Mouse (Mus musculus) lung, embryonic 16.5 days (tissue): ENCODE measurements around the gene Arl10. TPM values are rescaled to one million over a fixed set of nuclear protein-coding genes. Genes with fewer than 3 reads are reported as not detected.

Experiments
- ATAC-seq: fragments of 200-750 bp; cut with Nextera tagmentation; 2 replicates; pipeline ENCODE4 v1.8.0; 2017; ENCODE audit warnings: low read depth, mild to moderate bottlenecking, moderate library complexity
- H3K27ac ChIP-seq: fragments of 300-500 bp; sonication (generic); 2 replicates; pipeline ENCODE4 v1.5.1; 2014; ENCODE audit warnings: mild to moderate bottlenecking, control low read depth, low read length
- H3K27me3 ChIP-seq: fragments of 300-500 bp; sonication (generic); 2 replicates; pipeline ENCODE4 v1.6.1; 2014; ENCODE audit warnings: low read depth, low read length, mixed read lengths; ENCODE audit not compliant: control insufficient read depth, insufficient read depth
- H3K36me3 ChIP-seq: fragments of 300-500 bp; sonication (generic); 2 replicates; pipeline ENCODE4 v1.6.1; 2014; ENCODE audit warnings: low read length; ENCODE audit not compliant: control insufficient read depth, insufficient read depth
- H3K4me1 ChIP-seq: fragments of 300-500 bp; sonication (generic); replicated peaks from 2 replicates; pipeline ENCODE4 v1.6.1; 2014; ENCODE audit warnings: low read length, mixed read lengths; ENCODE audit not compliant: control insufficient read depth, insufficient read depth
- H3K4me2 ChIP-seq: fragments of 300-500 bp; sonication (generic); 2 replicates; pipeline ENCODE4 v1.6.1; 2014; ENCODE audit warnings: low read depth, low read length, control low read depth
- H3K4me3 ChIP-seq: fragments of 300-500 bp; sonication (generic); 2 replicates; pipeline ENCODE4 v1.5.1; 2014; ENCODE audit warnings: mild to moderate bottlenecking, low read length, control low read depth
- H3K9ac ChIP-seq: fragments of 300-500 bp; sonication (generic); 2 replicates; pipeline ENCODE4 v1.6.1; 2014; ENCODE audit warnings: low read length, control low read depth
- H3K9me3 ChIP-seq: fragments of 300-500 bp; sonication (generic); 2 replicates; pipeline ENCODE4 v1.6.1; 2016; ENCODE audit warnings: low read length; ENCODE audit not compliant: control insufficient read depth
- WGBS: fragments of 180-500 bp; shearing (Covaris S2); extraction: QIAGEN DNeasy Blood & Tissue Kit; methylation state at CpG from one replicate; pipeline ENCODE4 v1.1.7; 2014; 5-methylcytosine and 5-hydroxymethylcytosine counted together
- microRNA-seq: library from miRNA; unstranded; fragments of <30 nt; microRNA quantifications from one replicate; pipeline ENCODE4, GENCODE M21; 2016
- polyA plus RNA-seq: library from polyadenylated mRNA; unstranded; fragments of >200 nt; fragmentation: Nextera tagmentation; extraction: Ambion mirVana; gene quantifications from 2 replicates; pipeline ENCODE4 v1.2.1, GENCODE M21; 2015

The Arl10 gene
- polyA plus RNA-seq, 1 experiment from 2014 or later: 25.3 TPM

DNA sequence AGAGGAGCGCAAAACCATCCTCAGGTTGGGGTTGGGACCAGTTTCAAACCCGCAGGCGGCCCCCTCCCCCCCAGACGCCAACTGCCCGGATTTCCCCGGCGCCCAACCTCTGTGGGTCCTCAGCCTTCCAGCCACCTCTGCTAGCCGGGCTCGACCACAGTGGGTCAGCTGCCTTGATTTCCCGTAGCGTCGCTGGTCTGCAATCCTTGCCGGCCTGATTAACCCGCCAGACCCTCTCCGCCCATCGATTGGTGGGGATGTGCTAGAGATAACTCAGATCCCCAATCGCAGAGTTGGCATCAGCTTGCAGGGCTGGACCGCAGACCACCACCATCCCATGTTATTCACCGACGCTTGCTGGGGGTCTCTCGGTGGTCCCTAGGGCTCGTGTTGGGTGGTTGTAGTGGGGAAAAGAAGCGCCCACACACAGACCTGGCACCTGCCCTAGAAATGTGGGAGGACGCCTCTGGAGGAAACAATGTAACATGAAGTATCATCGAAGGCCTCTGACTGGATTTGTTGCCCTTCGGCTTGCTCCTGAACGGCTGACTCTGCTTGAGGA is 47.2 kb downstream of the Arl10 start:
- Histone ChIP-seq H3K9ac (peak overlapping the region; percentile 99), H3K27me3 (no peaks in the 10 kb centered on the region), H3K4me2 (peak overlapping the region; percentile 95), H3K9me3 (no peaks in the 10 kb centered on the region), H3K36me3 (no peaks in the 10 kb centered on the region), H3K4me3 (peak overlapping the region; percentile 95), H3K27ac (peak overlapping the region; percentile 78), H3K4me1 (peaks cover 8% of the 10 kb centered on the region)
- ATAC-seq: peak; percentile 63; the same call in 1 of the 2 replicates
- under 1% methylated on average over 23 of the region's 27 CpGs for WGBS

DNA sequence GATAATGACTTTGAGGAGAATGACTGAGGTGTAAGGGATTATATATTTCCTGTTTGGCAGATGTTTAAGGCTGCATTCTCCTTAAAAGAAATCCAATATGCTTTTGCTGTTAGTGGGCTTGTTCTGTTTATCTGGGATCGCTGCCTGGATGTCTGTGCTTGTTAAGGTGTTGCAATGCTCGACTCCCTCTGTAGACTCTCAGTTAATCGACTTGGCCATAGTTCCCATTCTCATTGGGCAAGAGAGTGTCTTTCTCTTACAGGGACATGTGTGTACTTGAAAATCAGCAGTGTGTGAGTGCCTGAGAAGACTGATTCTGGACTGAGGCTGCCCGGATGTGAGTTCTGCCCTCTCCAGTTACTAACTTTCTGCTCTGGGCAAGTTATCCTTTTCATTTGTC is 54.3 kb downstream of the Arl10 start:
- ATAC-seq: peak; percentile 59; the same call in 1 of the 2 replicates
- Histone ChIP-seq H3K27me3 (no peaks in the 10 kb centered on the region), H3K4me2 (no peak overlapping the region), H3K4me3 (no peak overlapping the region), H3K4me1 (no peaks in the 10 kb centered on the region), H3K9me3 (no peaks in the 10 kb centered on the region), H3K9ac (no peak overlapping the region), H3K36me3 (peaks cover 2% of the 10 kb centered on the region; the same call in 1 of the 2 replicates), H3K27ac (no peak overlapping the region)
- WGBS: 60% methylated on average over 4 of the region's 4 CpGs

Small RNA genes within 50 kb of the gene (microRNA-seq; reads per million reads assigned to microRNA genes)
- gene Gm24195: not detected

Other genes starting within 250 kb of the Arl10 start
- 5.0 and 5.3 TPM in 2 replicates for gene Cplx2, start 203.7 kb upstream of the Arl10 start, polyA plus RNA-seq
- 98.2 and 101 TPM in 2 replicates for gene Thoc3, start 106.2 kb upstream of the Arl10 start, polyA plus RNA-seq
- 7.3 and 8.3 TPM in 2 replicates for gene Simc1, start 71.2 kb upstream of the Arl10 start, polyA plus RNA-seq
- 129 and 130 TPM in 2 replicates for gene 4833439L19Rik, start 9.6 kb upstream of the Arl10 start, polyA plus RNA-seq
- gene Nop16, start 15.1 kb downstream of the Arl10 start, polyA plus RNA-seq: 69.2 and 71.2 TPM in 2 replicates
- gene Higd2a, start 15.2 kb downstream of the Arl10 start, polyA plus RNA-seq: 189 and 192 TPM in 2 replicates
- gene Cltb, start 36.3 kb downstream of the Arl10 start, polyA plus RNA-seq: 46.2 and 47.8 TPM in 2 replicates
- gene Faf2, start 46.8 kb downstream of the Arl10 start, polyA plus RNA-seq: 72.1 and 78.6 TPM in 2 replicates
- gene Rnf44, start 118.9 kb downstream of the Arl10 start, polyA plus RNA-seq: 44.7 and 49.4 TPM in 2 replicates
- 0.30 TPM in 1 of 2 replicates, not detected in the other for gene Cdhr2, start 126.4 kb downstream of the Arl10 start, polyA plus RNA-seq
- 0.05 and 0.16 TPM in 2 replicates for gene Gprin1, start 174.9 kb downstream of the Arl10 start, polyA plus RNA-seq
- 0.31 TPM in 1 of 2 replicates, not detected in the other for gene Sncb, start 191.6 kb downstream of the Arl10 start, polyA plus RNA-seq
- not detected in 2 replicates for gene Eif4e1b, start 209.0 kb downstream of the Arl10 start, polyA plus RNA-seq
- 19.6 and 21.0 TPM in 2 replicates for gene Tspan17, start 214.4 kb downstream of the Arl10 start, polyA plus RNA-seq